14 mouse cellular contexts compared by ENCODE assay signal in the genomic region with DNA sequence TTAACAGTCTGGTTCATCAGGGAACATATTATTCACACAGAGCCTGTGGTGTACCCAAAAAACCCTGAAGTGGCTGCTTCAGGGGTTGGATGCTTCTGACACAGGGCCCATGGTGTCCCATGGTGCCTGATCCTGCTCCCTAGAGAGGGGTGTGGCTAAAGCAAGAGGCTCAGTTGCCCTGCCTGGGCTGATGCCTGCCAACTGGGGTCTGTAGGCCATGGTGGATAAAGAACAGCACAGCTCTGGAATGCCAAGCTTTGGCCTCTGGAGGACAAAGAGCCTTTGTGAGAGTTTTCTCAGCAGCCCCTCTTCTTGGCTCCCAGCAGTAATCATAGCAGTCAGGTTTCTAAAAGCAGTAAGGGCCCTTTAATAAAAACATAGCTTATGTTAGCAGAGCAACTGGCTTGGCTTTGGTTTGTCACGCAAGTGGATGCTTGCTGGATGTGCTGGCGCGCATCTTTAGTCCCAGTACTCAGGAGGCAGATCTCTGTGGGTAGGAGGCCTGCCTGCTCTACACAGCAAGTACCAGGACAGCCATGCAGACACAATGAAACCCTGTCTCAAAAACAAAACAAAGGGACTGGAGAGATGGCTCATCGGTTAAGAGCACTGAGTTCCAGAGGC. TPM values are rescaled to one million over a fixed set of nuclear protein-coding genes. Genes with fewer than 3 reads are reported as not detected.
DNase-seq lines count a peak whose midpoint lies in the region; ATAC-seq and TF ChIP-seq lines count a peak whose summit lies in the region.
"Had no signal": no experiment of that assay in that cellular context is flagged by ENCODE, and none has a peak within 500 bp of the region (broad histone marks: within the 10 kb centered on the region; RNA-seq: fewer than 3 reads in every experiment).

No protein-coding gene starts in this region.

- no peaks in the 10 kb centered on the region for H3K4me1 ChIP-seq in lung, embryonic 14.5 days (ENCODE audit: insufficient read depth)
- H3K4me1 ChIP-seq in embryonic facial prominence, embryonic 15.5 days, result peaks cover 4% of the 10 kb centered on the region
- peaks cover 2% of the 10 kb centered on the region for H3K4me1 ChIP-seq in hindbrain, embryonic 16.5 days (ENCODE audit: control insufficient read depth, insufficient read depth, low read depth, low read length)
- H3K4me1 ChIP-seq in neural tube, embryonic 12.5 days, result peaks cover 3% of the 10 kb centered on the region; the same call in 1 of the 2 replicates
- H3K4me1 ChIP-seq in liver, embryonic 11.5 days (replicated peaks; ENCODE audit: control insufficient read depth, insufficient read depth, low read length), result no peaks in the 10 kb centered on the region

- H3K36me3 ChIP-seq in lung, embryonic 14.5 days (ENCODE audit: insufficient read depth), result peaks cover 38% of the 10 kb centered on the region
- peaks cover 37% of the 10 kb centered on the region for H3K36me3 ChIP-seq in embryonic facial prominence, embryonic 15.5 days
- H3K36me3 ChIP-seq in hindbrain, embryonic 16.5 days (ENCODE audit: control insufficient read depth, insufficient read depth, low read length), result peaks cover 6% of the 10 kb centered on the region
- H3K36me3 ChIP-seq in neural tube, embryonic 12.5 days, result peaks cover 31% of the 10 kb centered on the region
- peaks cover 6% of the 10 kb centered on the region; the same call in 1 of the 2 replicates for H3K36me3 ChIP-seq in liver, embryonic 11.5 days (ENCODE audit: control insufficient read depth, insufficient read depth, low read length)

- DNase-seq in lung, embryonic 14.5 days, result peak; percentile 11
- DNase-seq in lung, adult 18-20 months, result no peak
- no peak for DNase-seq in heart, postnatal 14 days
- no peak for DNase-seq in liver, embryonic 11.5 days (ENCODE audit: low spot score)
- no peak for DNase-seq in heart, postnatal 10 days
- DNase-seq: adrenal gland, postnatal 36 days; thymus, postnatal 14 days had no signal

- no peak for ATAC-seq in lung, embryonic 14.5 days (ENCODE audit: insufficient read depth)
- peak; percentile 51; the same call in 1 of the 2 replicates for ATAC-seq in embryonic facial prominence, embryonic 15.5 days (ENCODE audit: insufficient number of reproducible peaks, low FRiP score, low TSS enrichment, low read depth)
- peak; percentile 84 for ATAC-seq in hindbrain, embryonic 16.5 days
- peak; percentile 56; the same call in 1 of the 2 replicates for ATAC-seq in neural tube, embryonic 12.5 days (ENCODE audit: low FRiP score, low read depth)
- no peak for ATAC-seq in liver, embryonic 11.5 days (replicated peaks; ENCODE audit: low FRiP score)

- intact Hi-C loops in heart, postnatal 14 days (cut with DNase I), result no loop called here
- intact Hi-C loops in heart, postnatal 10 days (cut with DNase I), result no loop called here

- TF ChIP-seq CTCF in lung, embryonic 14.5 days (IDR thresholded peaks at IDR 0.05; ENCODE audit: low read depth), result no peak

- H3K27me3 ChIP-seq in lung, embryonic 14.5 days (ENCODE audit: insufficient read depth, low read length), result no peaks in the 10 kb centered on the region
- no peaks in the 10 kb centered on the region for H3K27me3 ChIP-seq in embryonic facial prominence, embryonic 15.5 days
- no peaks in the 10 kb centered on the region for H3K27me3 ChIP-seq in hindbrain, embryonic 16.5 days (replicated peaks; ENCODE audit: control insufficient read depth, insufficient read depth, low read length)
- H3K27me3 ChIP-seq in neural tube, embryonic 12.5 days (replicated peaks), result no peaks in the 10 kb centered on the region
- no peaks in the 10 kb centered on the region for H3K27me3 ChIP-seq in liver, embryonic 11.5 days (replicated peaks; ENCODE audit: control insufficient read depth, insufficient read depth, low read length)
- H3K27me3 ChIP-seq: heart, embryonic 12.5 days; lung, embryonic 15.5 days had no signal

- no peak overlapping the region for H3K4me2 ChIP-seq in lung, embryonic 14.5 days
- H3K4me2 ChIP-seq in embryonic facial prominence, embryonic 15.5 days (replicated peaks), result no peak overlapping the region
- no peak overlapping the region for H3K4me2 ChIP-seq in hindbrain, embryonic 16.5 days (ENCODE audit: low read length)
- no peak overlapping the region for H3K4me2 ChIP-seq in neural tube, embryonic 12.5 days (replicated peaks)
- no peak overlapping the region for H3K4me2 ChIP-seq in liver, embryonic 11.5 days
- H3K4me2 ChIP-seq: heart, embryonic 12.5 days; lung, embryonic 15.5 days had no signal

- no peaks in the 10 kb centered on the region for H3K9me3 ChIP-seq in lung, embryonic 14.5 days (ENCODE audit: low read depth, low read length)
- no peaks in the 10 kb centered on the region for H3K9me3 ChIP-seq in embryonic facial prominence, embryonic 15.5 days (replicated peaks)
- no peaks in the 10 kb centered on the region for H3K9me3 ChIP-seq in hindbrain, embryonic 16.5 days (ENCODE audit: control insufficient read depth, low read length)
- H3K9me3 ChIP-seq in neural tube, embryonic 12.5 days, result no peaks in the 10 kb centered on the region
- H3K9me3 ChIP-seq in liver, embryonic 11.5 days (ENCODE audit: control insufficient read depth, low read length), result no peaks in the 10 kb centered on the region
- H3K9me3 ChIP-seq: heart, embryonic 12.5 days; lung, embryonic 15.5 days had no signal

- no peak overlapping the region for H3K9ac ChIP-seq in lung, embryonic 14.5 days
- H3K9ac ChIP-seq in embryonic facial prominence, embryonic 15.5 days, result no peak overlapping the region
- no peak overlapping the region for H3K9ac ChIP-seq in hindbrain, embryonic 16.5 days (ENCODE audit: low read depth, low read length)
- H3K9ac ChIP-seq in neural tube, embryonic 12.5 days, result no peak overlapping the region
- H3K9ac ChIP-seq in liver, embryonic 11.5 days (ENCODE audit: low read depth, low read length), result no peak overlapping the region
- H3K9ac ChIP-seq: heart, embryonic 12.5 days; lung, embryonic 15.5 days had no signal

- 74% methylated on average over 4 of the region's 4 CpGs for WGBS in lung, embryonic 14.5 days
- 53% methylated on average over 4 of the region's 4 CpGs for WGBS in embryonic facial prominence, embryonic 15.5 days
- 44% methylated on average over 4 of the region's 4 CpGs for WGBS in hindbrain, embryonic 16.5 days
- 66% methylated on average over 4 of the region's 4 CpGs for WGBS in neural tube, embryonic 12.5 days
- 92% methylated on average over 4 of the region's 4 CpGs for WGBS in liver, embryonic 11.5 days

- no peak overlapping the region for H3K27ac ChIP-seq in lung, embryonic 14.5 days (ENCODE audit: low read depth)
- H3K27ac ChIP-seq in embryonic facial prominence, embryonic 15.5 days (replicated peaks), result no peak overlapping the region
- no peak overlapping the region for H3K27ac ChIP-seq in hindbrain, embryonic 16.5 days (ENCODE audit: low read depth, low read length)
- H3K27ac ChIP-seq in neural tube, embryonic 12.5 days, result no peak overlapping the region
- H3K27ac ChIP-seq in liver, embryonic 11.5 days (ENCODE audit: low read depth, low read length), result no peak overlapping the region
- H3K27ac ChIP-seq: lung, embryonic 15.5 days had no signal

- H3K4me3 ChIP-seq in lung, embryonic 14.5 days (ENCODE audit: low read depth, low read length), result no peak overlapping the region
- no peak overlapping the region for H3K4me3 ChIP-seq in embryonic facial prominence, embryonic 15.5 days (replicated peaks)
- H3K4me3 ChIP-seq in hindbrain, embryonic 16.5 days (ENCODE audit: low read length), result no peak overlapping the region
- no peak overlapping the region for H3K4me3 ChIP-seq in neural tube, embryonic 12.5 days
- H3K4me3 ChIP-seq in liver, embryonic 11.5 days (ENCODE audit: low read depth, low read length), result no peak overlapping the region
- H3K4me3 ChIP-seq: heart, embryonic 12.5 days; lung, embryonic 15.5 days had no signal

RNA-seq across cellular contexts. Expression of gene Cops9, which starts 6.7 kb away (rescaled TPM):
- 391 and 414 TPM in 2 replicates for polyA plus RNA-seq in lung, embryonic 14.5 days (2014; fragmentation: Nextera tagmentation; extraction: Ambion mirVana)
- polyA plus RNA-seq in embryonic facial prominence, embryonic 15.5 days (2015; fragmentation: Nextera tagmentation; extraction: Ambion mirVana), result 403 and 419 TPM in 2 replicates
- polyA plus RNA-seq in hindbrain, embryonic 16.5 days (2015; fragmentation: Nextera tagmentation; extraction: Ambion mirVana), result 496 and 558 TPM in 2 replicates
- 433 and 441 TPM in 2 replicates for polyA plus RNA-seq in neural tube, embryonic 12.5 days (2016; fragmentation: Nextera tagmentation; extraction: Ambion mirVana)
- 100 to 1,000 TPM; 217 to 236 TPM for total RNA-seq in heart, postnatal 14 days (2021)
- polyA plus RNA-seq in liver, embryonic 11.5 days (2014; fragmentation: Nextera tagmentation; extraction: Ambion mirVana), result 320 and 354 TPM in 2 replicates
- total RNA-seq in heart, postnatal 10 days (2021), result 100 to 1,000 TPM; 221 to 231 TPM

RNA-seq across cellular contexts. Expression of gene Otos, which starts 13.6 kb away (rescaled TPM):
- not detected in 2 replicates for polyA plus RNA-seq in lung, embryonic 14.5 days (2014; fragmentation: Nextera tagmentation; extraction: Ambion mirVana)
- polyA plus RNA-seq in embryonic facial prominence, embryonic 15.5 days (2015; fragmentation: Nextera tagmentation; extraction: Ambion mirVana), result 0.11 and 0.17 TPM in 2 replicates
- 0.19 and 0.29 TPM in 2 replicates for polyA plus RNA-seq in hindbrain, embryonic 16.5 days (2015; fragmentation: Nextera tagmentation; extraction: Ambion mirVana)
- polyA plus RNA-seq in neural tube, embryonic 12.5 days (2016; fragmentation: Nextera tagmentation; extraction: Ambion mirVana), result 0.22 TPM in 1 of 2 replicates, not detected in the other
- total RNA-seq in heart, postnatal 14 days (2021), result not detected
- polyA plus RNA-seq in liver, embryonic 11.5 days (2014; fragmentation: Nextera tagmentation; extraction: Ambion mirVana), result not detected in 2 replicates
- total RNA-seq in heart, postnatal 10 days (2021), result not detected
- total RNA-seq: adrenal gland, postnatal 36 days had no signal
- polyA plus RNA-seq: heart, embryonic 12.5 days had no signal

RNA-seq across cellular contexts. Expression of gene Olfr12, which starts 17.5 kb away (rescaled TPM):
- not detected in 2 replicates for polyA plus RNA-seq in lung, embryonic 14.5 days (2014; fragmentation: Nextera tagmentation; extraction: Ambion mirVana)
- 0.05 TPM in 1 of 2 replicates, not detected in the other for polyA plus RNA-seq in embryonic facial prominence, embryonic 15.5 days (2015; fragmentation: Nextera tagmentation; extraction: Ambion mirVana)
- polyA plus RNA-seq in hindbrain, embryonic 16.5 days (2015; fragmentation: Nextera tagmentation; extraction: Ambion mirVana), result 0.24 TPM in 1 of 2 replicates, not detected in the other
- polyA plus RNA-seq in neural tube, embryonic 12.5 days (2016; fragmentation: Nextera tagmentation; extraction: Ambion mirVana), result not detected in 2 replicates
- total RNA-seq in heart, postnatal 14 days (2021), result not detected
- not detected in 2 replicates for polyA plus RNA-seq in liver, embryonic 11.5 days (2014; fragmentation: Nextera tagmentation; extraction: Ambion mirVana)
- total RNA-seq in heart, postnatal 10 days (2021), result not detected
- total RNA-seq: adrenal gland, postnatal 36 days had no signal
- polyA plus RNA-seq: cortical plate, adult 2 months; heart, embryonic 12.5 days; large intestine, adult 2 months; lung, embryonic 15.5 days had no signal

RNA-seq across cellular contexts. Expression of gene Olfr1410, which starts 29.5 kb away (rescaled TPM):
- not detected in 2 replicates for polyA plus RNA-seq in lung, embryonic 14.5 days (2014; fragmentation: Nextera tagmentation; extraction: Ambion mirVana)
- 0.17 TPM in 1 of 2 replicates, not detected in the other for polyA plus RNA-seq in embryonic facial prominence, embryonic 15.5 days (2015; fragmentation: Nextera tagmentation; extraction: Ambion mirVana)
- not detected in 2 replicates for polyA plus RNA-seq in hindbrain, embryonic 16.5 days (2015; fragmentation: Nextera tagmentation; extraction: Ambion mirVana)
- not detected in 2 replicates for polyA plus RNA-seq in neural tube, embryonic 12.5 days (2016; fragmentation: Nextera tagmentation; extraction: Ambion mirVana)
- not detected for total RNA-seq in heart, postnatal 14 days (2021)
- polyA plus RNA-seq in liver, embryonic 11.5 days (2014; fragmentation: Nextera tagmentation; extraction: Ambion mirVana), result not detected in 2 replicates
- total RNA-seq in heart, postnatal 10 days (2021), result not detected
- total RNA-seq: adrenal gland, postnatal 36 days had no signal
- polyA plus RNA-seq: cortical plate, adult 2 months; heart, embryonic 12.5 days; large intestine, adult 2 months; lung, embryonic 15.5 days had no signal

RNA-seq across cellular contexts. Expression of gene Olfr1411, which starts 40.9 kb away (rescaled TPM):
- polyA plus RNA-seq in lung, embryonic 14.5 days (2014; fragmentation: Nextera tagmentation; extraction: Ambion mirVana), result not detected in 2 replicates
- not detected in 2 replicates for polyA plus RNA-seq in embryonic facial prominence, embryonic 15.5 days (2015; fragmentation: Nextera tagmentation; extraction: Ambion mirVana)
- not detected in 2 replicates for polyA plus RNA-seq in hindbrain, embryonic 16.5 days (2015; fragmentation: Nextera tagmentation; extraction: Ambion mirVana)
- not detected in 2 replicates for polyA plus RNA-seq in neural tube, embryonic 12.5 days (2016; fragmentation: Nextera tagmentation; extraction: Ambion mirVana)
- not detected for total RNA-seq in heart, postnatal 14 days (2021)
- not detected in 2 replicates for polyA plus RNA-seq in liver, embryonic 11.5 days (2014; fragmentation: Nextera tagmentation; extraction: Ambion mirVana)
- total RNA-seq in heart, postnatal 10 days (2021), result not detected
- total RNA-seq: adrenal gland, postnatal 36 days had no signal
- polyA plus RNA-seq: cortical plate, adult 2 months; heart, embryonic 12.5 days; large intestine, adult 2 months; lung, embryonic 15.5 days had no signal

Comparison
In these comparisons a context has a peak if more than half of its experiments do, and no peak if none do; other contexts are left out.
1. ATAC-seq: peak in embryonic facial prominence, embryonic 15.5 days (single experiment), hindbrain, embryonic 16.5 days (single experiment) and neural tube, embryonic 12.5 days (single experiment); none in lung, embryonic 14.5 days (single experiment) and liver, embryonic 11.5 days (single experiment).